Comparison of ENCODE assay signal across 11 mouse cellular contexts in genomic region chr12:98795731-98796318, GRCm38 (mm10).
"Had no signal": no experiment of that assay in that cellular context is flagged by ENCODE, and none has a peak within 500 bp of the region (broad histone marks: within the 10 kb centered on the region; RNA-seq: fewer than 3 reads in every experiment).

No protein-coding gene starts in this region.

- DNase-seq: kidney, adult 8-10 months; kidney, postnatal 25 days; left cerebral cortex, postnatal 4 days; lung, adult 18-20 months; right cerebral cortex, postnatal 14 days; thymus, adult 2 months; thymus, postnatal 25 days had no signal

- H3K27ac ChIP-seq: limb, embryonic 13.5 days; liver, embryonic 14.5 days; midbrain, embryonic 12.5 days; stomach, embryonic 15.5 days had no signal

- H3K9me3 ChIP-seq: limb, embryonic 13.5 days; midbrain, embryonic 12.5 days; stomach, embryonic 15.5 days had no signal

- H3K4me1 ChIP-seq: limb, embryonic 13.5 days; stomach, embryonic 15.5 days had no signal

- H3K4me2 ChIP-seq: limb, embryonic 13.5 days; midbrain, embryonic 12.5 days; stomach, embryonic 15.5 days had no signal

- H3K27me3 ChIP-seq: limb, embryonic 13.5 days; midbrain, embryonic 12.5 days; stomach, embryonic 15.5 days had no signal

- H3K4me3 ChIP-seq: limb, embryonic 13.5 days; midbrain, embryonic 12.5 days; stomach, embryonic 15.5 days had no signal

- H3K9ac ChIP-seq: limb, embryonic 13.5 days; liver, embryonic 14.5 days; midbrain, embryonic 12.5 days; stomach, embryonic 15.5 days had no signal
